In genomic region chr15:51592069-51592435, GRCm38 (mm10) we compare ENCODE assay signal across 8 mouse cellular contexts.
DNase-seq lines count a peak whose midpoint lies in the region; ATAC-seq and TF ChIP-seq lines count a peak whose summit lies in the region.

No protein-coding gene starts in this region.

- no peak overlapping the region for H3K4me3 ChIP-seq in kidney, postnatal 0 days (replicated peaks; ENCODE audit: low read depth, low read length)
- H3K4me3 ChIP-seq in heart, embryonic 10.5 days = peak overlapping the region; percentile 8; the same call in 1 of the 2 replicates
- H3K4me3 ChIP-seq in limb, embryonic 14.5 days (replicated peaks; ENCODE audit: low read length) = no peak overlapping the region
- H3K4me3 ChIP-seq in stomach, postnatal 0 days (ENCODE audit: low read depth, low read length) = peak overlapping the region; percentile 16; the same call in 1 of the 2 replicates

- no peak overlapping the region for H3K27ac ChIP-seq in kidney, postnatal 0 days
- no peak overlapping the region for H3K27ac ChIP-seq in heart, embryonic 10.5 days
- 0 out of 2 replicates have a peak overlapping the region, but pooled peaks have one; percentile 6 for H3K27ac ChIP-seq in limb, embryonic 14.5 days (replicated peaks; ENCODE audit: low read depth, low read length)
- H3K27ac ChIP-seq in stomach, postnatal 0 days (replicated peaks) = no peak overlapping the region

- intact Hi-C loops in left cerebral cortex, postnatal 36 days (cut with DNase I) = loop anchor here (5.0 to 10.0 kb wide), 3 partner anchors 200 to 707 kb away; no protein-coding TSS in a partner anchor

- TF ChIP-seq CTCF in kidney, postnatal 0 days (IDR thresholded peaks at IDR 0.05; ENCODE audit: low read depth) = no peak
- no peak for TF ChIP-seq CTCF in brain, embryonic 14.5 days (IDR thresholded peaks at IDR 0.05; ENCODE audit: borderline replicate concordance, extremely low read depth, insufficient read depth, insufficient read length)
- no peak for TF ChIP-seq CTCF in stomach, postnatal 0 days (IDR thresholded peaks at IDR 0.05; ENCODE audit: low read depth)

- DNase-seq in kidney, postnatal 0 days (ENCODE audit: low spot score) = peak; percentile 19
- DNase-seq in kidney, adult 18-20 months = no peak
- peak; percentile 46 for DNase-seq in brain, embryonic 14.5 days (ENCODE audit: low read depth)
- DNase-seq in heart, embryonic 10.5 days (ENCODE audit: low spot score) = no peak
- DNase-seq in limb, embryonic 14.5 days (ENCODE audit: low spot score) = peak; percentile 7
- peak; percentile 44 for DNase-seq in stomach, postnatal 0 days (ENCODE audit: low spot score)
- no peak for DNase-seq in adrenal gland, adult 8-10 months
- no peak for DNase-seq in left cerebral cortex, postnatal 36 days (ENCODE audit: low spot score in 2 of 2)

- H3K36me3 ChIP-seq in kidney, postnatal 0 days (ENCODE audit: insufficient read depth, low read length) = no peaks in the 10 kb centered on the region
- no peaks in the 10 kb centered on the region for H3K36me3 ChIP-seq in heart, embryonic 10.5 days
- no peaks in the 10 kb centered on the region for H3K36me3 ChIP-seq in limb, embryonic 14.5 days (ENCODE audit: control insufficient read depth, insufficient read depth, low read length)
- H3K36me3 ChIP-seq in stomach, postnatal 0 days (ENCODE audit: control insufficient read depth, insufficient read depth, low read length) = no peaks in the 10 kb centered on the region

- no peak overlapping the region for H3K9ac ChIP-seq in kidney, postnatal 0 days (ENCODE audit: low read depth, low read length)
- H3K9ac ChIP-seq in limb, embryonic 14.5 days (ENCODE audit: low read depth, low read length, severe bottlenecking) = no peak overlapping the region
- no peak overlapping the region for H3K9ac ChIP-seq in stomach, postnatal 0 days (ENCODE audit: low read length)

- no peak for TF ChIP-seq EP300 in stomach, postnatal 0 days (optimal IDR thresholded peaks at IDR 0.05)

- ATAC-seq in kidney, postnatal 0 days (replicated peaks; ENCODE audit: low FRiP score, low read depth) = no peak
- ATAC-seq in limb, embryonic 14.5 days (ENCODE audit: low FRiP score, low read depth) = no peak
- peak; percentile 67 for ATAC-seq in stomach, postnatal 0 days (ENCODE audit: low FRiP score, low TSS enrichment)

- H3K4me2 ChIP-seq in kidney, postnatal 0 days (ENCODE audit: low read length) = peak overlapping the region; percentile 31
- H3K4me2 ChIP-seq in limb, embryonic 14.5 days (replicated peaks; ENCODE audit: low read depth, low read length, severe bottlenecking) = peak overlapping the region; percentile 31
- H3K4me2 ChIP-seq in stomach, postnatal 0 days (replicated peaks; ENCODE audit: low read depth) = peak overlapping the region; percentile 41

- no peaks in the 10 kb centered on the region for H3K4me1 ChIP-seq in kidney, postnatal 0 days (replicated peaks; ENCODE audit: insufficient read depth, low read length)
- 0 out of 2 replicates have a peak, but pooled peaks cover 5% of the 10 kb centered on the region for H3K4me1 ChIP-seq in heart, embryonic 10.5 days
- H3K4me1 ChIP-seq in limb, embryonic 14.5 days (ENCODE audit: control insufficient read depth, insufficient read depth, low read length) = peaks cover 11% of the 10 kb centered on the region; the same call in 1 of the 2 replicates
- H3K4me1 ChIP-seq in stomach, postnatal 0 days (replicated peaks; ENCODE audit: control insufficient read depth, insufficient read depth) = 0 out of 2 replicates have a peak, but pooled peaks cover 2% of the 10 kb centered on the region

- TF ChIP-seq POLR2A in brain, embryonic 14.5 days (IDR thresholded peaks at IDR 0.05; ENCODE audit: borderline replicate concordance, extremely low read depth, insufficient read depth, insufficient read length, poor library complexity, severe bottlenecking) = no peak
- no peak for TF ChIP-seq POLR2A in limb, embryonic 14.5 days (IDR thresholded peaks at IDR 0.05; ENCODE audit: borderline replicate concordance, extremely low read depth, insufficient read depth, insufficient read length)

- no peaks in the 10 kb centered on the region for H3K9me3 ChIP-seq in kidney, postnatal 0 days (replicated peaks; ENCODE audit: low read length)
- H3K9me3 ChIP-seq in heart, embryonic 10.5 days = no peaks in the 10 kb centered on the region
- no peaks in the 10 kb centered on the region for H3K9me3 ChIP-seq in limb, embryonic 14.5 days (ENCODE audit: control insufficient read depth, low read length)
- H3K9me3 ChIP-seq in stomach, postnatal 0 days (ENCODE audit: control insufficient read depth, low read length) = no peaks in the 10 kb centered on the region

- WGBS in kidney, postnatal 0 days = 48% methylated on average over 9 of the region's 9 CpGs
- 38% methylated on average over 9 of the region's 9 CpGs for WGBS in heart, embryonic 10.5 days
- WGBS in limb, embryonic 14.5 days = 42% methylated on average over 9 of the region's 9 CpGs
- WGBS in stomach, postnatal 0 days = 42% methylated on average over 9 of the region's 9 CpGs

- H3K27me3 ChIP-seq in kidney, postnatal 0 days (ENCODE audit: insufficient read depth, low read length) = no peaks in the 10 kb centered on the region
- H3K27me3 ChIP-seq in heart, embryonic 10.5 days (ENCODE audit: insufficient read depth, poor library complexity, severe bottlenecking) = no peaks in the 10 kb centered on the region
- H3K27me3 ChIP-seq in limb, embryonic 14.5 days (ENCODE audit: control insufficient read depth, insufficient read depth, low read length) = no peaks in the 10 kb centered on the region
- H3K27me3 ChIP-seq in stomach, postnatal 0 days (ENCODE audit: control insufficient read depth, insufficient read depth, low read length) = no peaks in the 10 kb centered on the region

Comparison
In these comparisons a context has a peak if more than half of its experiments do, and no peak if none do; other contexts are left out.
1. DNase-seq: peak in kidney, postnatal 0 days (single experiment), brain, embryonic 14.5 days (single experiment), limb, embryonic 14.5 days (single experiment) and stomach, postnatal 0 days (single experiment); none in kidney, adult 18-20 months (single experiment), heart, embryonic 10.5 days (single experiment), adrenal gland, adult 8-10 months (single experiment) and left cerebral cortex, postnatal 36 days (0 of 2).
2. H3K4me3 ChIP-seq: peak in heart, embryonic 10.5 days (single experiment) and stomach, postnatal 0 days (single experiment); none in kidney, postnatal 0 days (single experiment) and limb, embryonic 14.5 days (single experiment).
3. Peak in every context shown above with its lines, with median percentiles within 50 percentile points of each other: H3K4me2 ChIP-seq.